Mouse (Mus musculus) 416B (cell line): Measurements from ENCODE around the gene Phactr4.
"Not testable (repeated sequence)": the region's sequence is repeated elsewhere in the genome, so short reads cannot be mapped to it uniquely, and the experiment has no call there.

ENCODE experiments used
- DNase-seq: peaks from one replicate; pipeline ENCODE4 v3.0.0; 2011; ENCODE audit warnings: low read depth

The Phactr4 gene

DNA sequence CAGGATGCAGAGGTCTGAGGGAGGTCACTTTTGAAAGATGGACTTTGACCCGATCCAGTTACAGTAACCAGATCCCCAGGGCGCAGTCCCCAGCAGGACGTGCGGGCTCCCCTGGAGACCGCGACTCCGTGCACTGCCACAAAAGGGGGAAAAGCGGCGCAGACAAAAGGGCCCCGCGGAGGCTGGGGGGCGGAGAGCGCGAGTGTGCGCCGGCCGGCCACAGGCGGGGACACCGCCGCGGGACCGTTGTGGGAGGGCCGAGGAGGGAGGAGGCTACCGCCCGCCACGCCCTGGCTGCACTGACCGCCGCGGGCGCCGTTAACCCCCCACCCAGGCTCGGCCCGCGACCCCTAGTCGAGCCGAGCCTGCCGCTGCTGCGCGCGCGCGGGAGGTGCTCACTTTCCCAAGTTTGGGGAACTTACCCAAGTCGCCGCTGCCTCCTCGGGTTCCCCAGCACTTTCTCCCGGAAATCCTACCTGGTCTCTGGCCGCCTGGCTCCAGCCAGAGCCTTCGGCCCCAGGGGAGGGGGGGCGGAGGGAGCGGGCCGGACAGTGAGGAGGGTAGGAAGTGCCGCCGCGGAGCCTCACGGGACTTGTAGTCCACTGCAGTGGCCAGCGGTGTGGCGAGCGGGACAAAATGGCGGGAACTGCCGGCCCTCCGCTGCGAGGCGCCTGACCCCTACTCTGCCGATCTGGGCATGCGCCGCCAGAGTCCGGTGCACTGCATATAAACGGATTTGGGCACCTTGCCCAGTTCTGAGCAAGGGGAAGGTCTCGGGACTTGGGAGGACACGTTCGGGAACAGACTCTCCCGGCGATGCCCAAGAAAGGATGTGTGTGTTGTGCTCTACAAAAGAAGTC is at the start of gene Phactr4:
Phactr4 (minus strand) TSS at position 567 of the 860 bp plus-strand sequence.
- peak; percentile 99 for DNase-seq

DNA sequence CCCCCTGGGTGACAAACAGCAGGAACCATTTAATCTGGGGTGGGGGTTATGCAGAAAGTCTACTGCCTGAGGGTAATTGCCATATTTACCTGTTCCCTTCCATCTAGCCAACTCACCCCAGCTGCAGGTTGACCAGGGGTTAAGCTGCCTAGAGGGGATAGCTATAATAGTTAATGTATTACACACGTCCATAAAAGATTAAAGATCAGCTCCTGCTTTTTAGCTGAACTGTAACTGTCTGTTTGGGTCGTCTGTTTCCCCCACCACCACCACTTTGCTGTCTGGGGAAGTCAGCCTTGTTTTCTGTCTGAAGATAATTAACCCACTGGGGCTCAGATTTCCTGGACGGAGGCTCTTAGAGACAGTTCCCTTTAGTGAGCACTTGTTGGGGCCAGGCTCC is 47.6 kb upstream of the Phactr4 start:
- no peak for DNase-seq

DNA sequence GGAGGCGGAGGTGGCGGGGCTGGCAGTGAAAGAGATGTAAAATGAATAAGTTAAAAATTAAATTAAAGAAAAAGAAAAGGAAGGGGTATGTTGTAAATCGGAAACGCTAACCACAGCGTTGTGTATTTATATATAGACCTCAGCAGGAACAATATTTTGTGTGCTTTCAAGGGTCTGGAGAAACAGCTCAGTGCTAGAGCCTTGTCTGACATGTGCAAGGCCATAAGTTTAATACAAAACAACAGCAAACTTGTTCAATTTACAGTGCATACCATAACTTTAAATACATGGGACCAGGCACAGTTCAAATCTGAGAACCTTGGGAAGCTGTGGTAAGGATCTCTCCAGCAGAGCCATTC is 41.9 kb upstream of the Phactr4 start:
- no peak for DNase-seq

DNA sequence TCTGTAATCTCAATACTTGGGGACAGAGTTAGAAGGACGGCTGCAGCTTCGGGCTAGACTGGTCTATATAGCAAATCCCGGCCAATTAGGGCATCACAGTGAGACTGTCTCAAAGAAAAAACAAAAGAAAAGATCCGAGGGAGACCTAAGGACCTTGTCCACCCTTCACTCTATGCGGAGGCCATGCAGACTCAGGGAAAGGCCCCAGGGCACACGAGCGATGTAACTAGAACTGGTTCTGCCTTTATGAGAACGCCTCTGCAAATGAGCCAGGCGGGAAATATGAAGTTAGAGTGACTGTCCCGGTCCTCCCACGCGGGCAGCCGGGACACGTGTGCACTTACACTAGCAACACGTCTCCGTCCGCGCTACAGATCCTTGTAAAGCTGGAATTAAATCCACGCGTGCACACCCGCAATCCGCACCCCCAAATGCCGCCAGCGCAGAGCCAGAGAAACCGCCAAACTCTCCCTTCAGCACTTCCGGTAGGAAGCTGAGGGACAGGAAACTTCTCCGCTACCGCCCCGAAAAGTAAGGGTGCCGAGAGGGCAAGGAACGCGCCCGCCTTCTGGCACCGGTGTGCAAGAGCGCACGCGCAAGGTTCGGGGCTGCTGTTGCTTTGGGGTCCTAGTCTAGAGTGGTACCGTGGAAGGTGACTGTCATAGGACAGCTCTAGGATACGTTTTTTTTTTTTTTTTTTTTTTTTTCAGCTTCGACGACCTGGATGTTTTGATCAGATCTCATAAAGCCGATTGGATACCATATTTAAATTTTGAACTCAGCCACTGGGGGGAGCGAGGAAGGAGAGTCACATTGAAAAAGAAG is 41.4 kb upstream of the Phactr4 start, which contains the start of gene Med18:
Med18 (minus strand) TSS at position 492 of the 825 bp plus-strand sequence.
- DNase-seq = peak; percentile 98

DNA sequence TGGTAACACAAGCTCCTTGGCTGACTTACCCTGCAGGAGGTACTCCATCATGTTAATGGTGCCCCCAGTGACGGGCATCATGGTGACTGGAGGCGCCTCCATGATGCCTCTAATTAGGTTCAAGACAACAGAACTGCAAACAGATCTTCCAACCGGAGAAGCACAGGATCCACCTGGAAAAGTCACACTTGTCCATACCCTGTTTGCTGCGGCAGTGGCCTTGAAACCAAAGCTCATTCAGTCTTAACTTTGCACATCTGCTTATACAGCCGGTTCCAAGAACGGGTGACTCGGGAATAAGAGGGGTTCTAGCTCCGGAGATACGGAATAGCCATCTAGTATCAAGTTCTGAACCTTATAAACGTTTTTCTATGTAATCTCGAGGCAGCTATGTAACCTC is 40.5 kb upstream of the Phactr4 start:
- peak; percentile 45 for DNase-seq

DNA sequence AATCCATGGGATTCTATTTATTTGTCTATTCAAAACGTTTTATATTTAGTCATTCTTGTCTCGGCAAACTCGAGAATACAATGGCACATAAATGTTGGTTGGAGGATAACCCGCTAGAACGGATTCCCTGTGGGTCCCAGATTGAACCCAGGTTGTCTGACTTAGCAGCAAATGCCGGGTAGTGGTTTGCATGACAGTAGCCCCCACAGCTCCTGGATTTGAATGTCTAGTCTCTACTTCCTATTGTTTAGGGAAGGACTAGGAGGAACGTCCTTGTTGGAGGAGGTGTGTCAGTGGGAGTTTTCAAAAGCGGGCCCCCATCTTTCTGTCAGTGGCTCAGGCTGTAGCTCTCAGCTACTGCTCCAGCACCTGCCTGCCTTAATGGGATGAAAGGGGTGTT is 37.9 kb upstream of the Phactr4 start:
- no peak for DNase-seq

DNA sequence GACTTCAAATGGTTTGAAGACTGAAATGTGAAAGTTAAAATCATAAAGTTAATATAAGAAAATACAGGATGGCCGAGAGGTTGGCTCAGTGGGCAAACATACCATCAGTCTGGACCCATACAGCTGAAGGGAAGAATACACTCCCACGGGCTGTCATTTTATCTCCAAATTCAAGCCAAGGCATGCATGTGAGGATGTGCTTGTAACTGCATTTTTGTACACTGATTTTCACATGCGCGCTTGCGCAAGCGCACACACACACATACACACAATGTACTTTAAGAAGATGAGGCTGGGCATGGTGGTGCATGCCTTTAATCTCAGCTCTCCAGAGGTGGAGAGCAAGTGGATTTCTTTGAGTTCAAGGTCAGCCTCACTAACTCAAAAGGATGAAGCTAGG is 33.3 kb upstream of the Phactr4 start:
- no peak for DNase-seq

DNA sequence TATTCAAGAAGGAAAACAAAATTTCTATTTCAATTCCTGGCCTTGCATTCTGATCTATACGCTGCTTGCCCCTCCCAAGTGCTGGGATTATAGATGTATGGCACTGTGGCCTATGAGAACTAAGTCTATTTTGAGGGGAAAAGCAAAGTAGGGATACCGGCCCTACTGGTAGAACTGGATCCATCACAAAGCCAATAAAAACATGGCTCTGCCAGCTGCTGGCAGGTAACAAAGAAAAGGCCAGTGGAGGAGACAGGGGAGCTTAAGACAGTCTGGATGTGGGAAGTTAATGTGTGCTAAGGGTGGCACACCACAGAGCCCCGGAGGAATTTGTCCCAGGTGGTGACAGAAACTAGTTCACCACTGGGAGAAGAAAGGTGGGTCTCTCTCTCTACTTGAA is 32.9 kb upstream of the Phactr4 start:
- no peak for DNase-seq

DNA sequence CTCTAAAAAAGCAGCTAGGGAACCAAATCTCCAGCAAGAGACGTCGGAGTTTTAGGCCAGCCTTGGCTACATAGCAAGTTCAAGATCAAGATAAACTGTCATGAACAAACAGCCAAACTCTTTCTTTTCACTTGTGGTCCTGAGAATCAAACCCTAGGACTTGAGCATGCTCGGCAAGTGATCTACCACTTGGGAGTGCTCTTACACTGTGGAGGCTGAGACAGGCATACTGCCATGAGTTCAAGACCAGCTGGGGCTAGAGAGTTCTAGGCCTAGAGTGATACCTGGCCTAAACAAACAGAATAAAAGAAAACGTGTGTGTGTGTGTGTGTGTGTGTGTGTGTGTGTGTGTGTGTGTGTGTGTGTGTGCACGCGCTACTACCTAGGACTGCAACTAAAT is 31.9 kb upstream of the Phactr4 start:
- peak; percentile 53 for DNase-seq

DNA sequence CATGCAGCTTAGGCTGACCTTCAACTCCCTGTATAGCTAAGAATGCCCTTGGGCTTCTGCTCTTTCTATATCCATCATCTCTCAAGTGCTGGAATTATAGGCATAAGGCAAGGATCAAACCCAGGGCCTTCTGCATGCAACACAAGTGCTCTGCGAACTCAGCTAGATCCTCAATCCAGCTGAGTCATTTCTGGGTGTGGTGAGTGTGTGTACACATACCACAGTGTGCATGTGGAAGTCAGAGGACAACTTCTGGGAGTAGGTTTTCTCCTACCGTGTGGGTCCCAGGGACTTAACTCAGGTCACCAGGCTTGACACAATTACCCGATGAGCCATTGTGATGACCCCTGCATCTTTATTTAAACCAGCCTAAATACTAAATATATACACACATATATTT is 27.5 kb upstream of the Phactr4 start:
- peak; percentile 71 for DNase-seq

DNA sequence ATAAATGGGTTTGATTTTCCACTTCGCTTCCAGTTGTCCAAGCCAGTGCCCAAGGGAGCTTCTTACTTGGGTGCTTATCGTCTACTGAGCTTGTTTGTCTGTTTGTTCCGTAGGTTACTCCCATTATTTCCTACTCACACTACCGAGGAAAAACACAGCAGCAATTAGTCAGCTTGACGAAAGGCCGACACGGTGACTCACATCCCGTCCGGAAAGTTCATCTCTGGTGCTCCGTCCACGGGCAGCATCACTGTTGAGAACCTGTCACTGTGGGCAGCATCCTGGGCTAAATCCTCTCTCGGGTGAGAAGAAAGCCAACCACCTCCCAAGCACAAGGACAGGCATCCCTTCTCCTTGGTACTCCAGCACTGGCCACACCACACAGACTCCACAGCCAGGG is 23.8 kb upstream of the Phactr4 start:
- DNase-seq = peak; percentile 89

DNA sequence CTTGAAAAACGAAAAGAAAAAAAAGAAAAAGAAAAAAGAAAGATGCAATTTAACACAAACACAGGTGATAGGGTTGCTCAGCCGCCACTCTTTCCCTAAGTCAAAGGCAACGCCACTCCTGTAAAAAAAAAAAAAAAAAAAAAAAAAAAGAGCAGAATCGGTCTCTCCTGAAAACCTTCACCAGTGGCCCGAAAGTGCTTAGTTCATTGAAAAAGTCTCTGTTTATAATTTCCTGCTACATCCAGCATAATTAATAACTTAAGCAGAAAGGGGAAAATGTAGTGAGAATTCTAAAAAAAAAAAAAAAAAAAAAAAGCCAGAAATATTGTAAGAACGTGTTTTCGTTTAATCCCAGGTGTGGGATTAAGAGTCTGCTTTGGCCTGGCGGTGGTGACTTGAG is 22.2 kb upstream of the Phactr4 start:
- DNase-seq = no peak

DNA sequence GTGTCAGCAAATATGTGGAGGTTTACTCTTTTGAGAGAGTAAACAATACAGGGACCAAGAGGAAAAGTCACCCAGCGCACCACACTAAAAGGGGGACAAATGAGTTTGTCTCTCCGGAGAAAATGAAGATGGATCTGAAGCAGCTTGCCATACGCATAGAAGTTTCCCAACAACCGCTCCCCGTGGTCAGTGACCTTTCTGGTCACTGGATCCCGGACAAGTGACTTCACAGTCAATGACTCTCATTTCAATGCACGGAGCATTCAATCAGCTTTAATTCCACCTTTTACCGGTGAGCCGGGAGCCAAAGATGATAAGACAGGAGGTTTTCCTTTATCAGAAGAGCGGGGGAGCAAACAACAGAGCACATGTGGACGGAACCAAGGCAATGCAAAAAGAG is 15.6 kb upstream of the Phactr4 start:
- DNase-seq = no peak

DNA sequence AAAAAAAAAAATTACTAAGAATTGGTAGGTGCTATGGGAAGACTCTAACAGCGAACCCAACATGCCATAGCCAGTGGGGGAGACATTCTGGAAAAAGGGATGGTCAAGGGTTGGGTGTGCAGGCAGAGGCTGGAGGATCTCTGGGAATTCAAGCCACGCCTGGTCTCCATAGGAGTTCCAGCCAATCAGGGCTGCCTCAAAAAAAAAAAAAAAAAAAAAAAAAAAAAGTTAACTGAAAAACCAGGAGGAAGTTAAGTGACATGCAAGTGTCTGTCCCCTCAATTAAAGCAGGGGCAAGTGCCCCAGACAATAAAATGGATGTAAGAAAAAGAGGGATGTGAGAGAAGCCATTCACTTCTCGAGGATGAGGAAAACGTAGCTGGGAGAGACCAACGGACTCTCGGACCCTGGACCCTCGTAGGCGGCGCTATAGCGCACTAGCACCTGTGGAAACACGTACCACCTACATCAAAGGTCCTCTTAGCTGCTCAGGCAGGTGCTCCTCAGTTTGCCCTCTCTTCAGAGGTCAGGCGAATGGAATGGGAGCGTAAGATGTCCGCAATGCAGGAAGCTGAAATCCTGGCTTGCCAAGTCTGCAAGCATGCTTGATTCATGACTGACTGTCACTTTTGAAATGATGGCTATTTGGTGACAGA is 10.6 kb upstream of the Phactr4 start:
- DNase-seq = no peak

DNA sequence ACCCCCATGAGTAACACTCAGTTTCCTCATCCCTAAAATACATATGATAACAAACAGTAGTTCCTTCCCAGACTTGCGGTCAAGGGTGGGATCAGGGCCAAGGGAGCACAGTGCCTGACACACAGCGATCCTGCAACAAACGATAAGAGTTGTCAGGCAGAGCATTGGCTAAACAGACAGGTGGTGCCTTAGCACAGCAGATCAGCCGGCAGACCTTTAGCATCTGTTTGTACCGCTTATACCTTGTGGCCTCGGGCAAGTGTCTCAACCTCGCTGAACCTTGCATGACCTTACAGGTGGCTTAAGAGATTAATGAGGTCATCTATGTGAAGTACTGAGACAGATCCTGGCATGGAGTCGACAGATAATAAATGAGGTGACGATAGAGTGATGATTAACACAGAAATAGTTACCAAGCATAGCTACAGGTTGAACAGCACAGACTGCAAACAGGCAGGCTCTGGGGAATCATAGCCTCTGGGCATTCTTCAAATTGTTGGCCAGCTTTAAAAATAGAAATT is 5.8 kb upstream of the Phactr4 start:
- peak; percentile 95 for DNase-seq

DNA sequence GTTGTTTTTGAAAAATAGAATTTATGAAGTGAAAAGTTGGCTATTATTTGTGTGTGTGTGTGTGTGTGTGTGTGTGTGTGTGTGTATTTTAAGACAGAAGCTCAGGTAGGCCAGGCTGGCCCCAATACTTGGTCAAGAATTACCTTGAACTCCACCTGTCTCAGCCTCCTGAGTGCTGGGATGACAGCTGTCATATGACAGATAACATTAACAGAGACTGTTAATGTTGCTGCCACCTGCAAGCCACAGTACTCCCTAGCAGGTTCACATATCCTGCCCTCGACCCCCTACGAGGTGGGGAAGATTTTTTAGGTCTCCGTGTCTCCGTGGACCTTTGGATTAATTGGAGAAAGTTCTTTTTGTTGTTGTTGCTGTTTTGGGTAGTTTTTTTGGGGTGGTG is 5.2 kb upstream of the Phactr4 start:
- DNase-seq = no peak

DNA sequence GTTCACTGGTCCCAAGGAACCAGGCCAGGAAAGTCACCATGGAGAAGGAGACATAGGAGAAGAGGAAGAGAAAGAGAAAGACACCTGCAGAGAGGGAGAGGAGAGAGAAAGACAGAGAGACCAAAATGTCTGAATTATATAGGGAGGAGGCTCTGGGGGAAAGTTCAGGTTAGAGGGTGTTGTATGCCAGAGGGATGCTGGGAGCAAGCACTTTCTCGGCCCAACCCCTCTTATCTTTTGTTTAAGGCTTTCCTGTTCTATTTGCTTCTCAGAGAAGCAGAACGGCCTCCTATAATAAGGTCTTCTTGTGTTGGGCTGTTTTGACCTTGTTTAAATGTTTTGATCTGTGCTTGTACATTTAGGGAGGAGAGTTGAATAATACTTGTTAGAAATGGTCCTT is 3.7 kb upstream of the Phactr4 start:
- DNase-seq = peak; percentile 54

DNA sequence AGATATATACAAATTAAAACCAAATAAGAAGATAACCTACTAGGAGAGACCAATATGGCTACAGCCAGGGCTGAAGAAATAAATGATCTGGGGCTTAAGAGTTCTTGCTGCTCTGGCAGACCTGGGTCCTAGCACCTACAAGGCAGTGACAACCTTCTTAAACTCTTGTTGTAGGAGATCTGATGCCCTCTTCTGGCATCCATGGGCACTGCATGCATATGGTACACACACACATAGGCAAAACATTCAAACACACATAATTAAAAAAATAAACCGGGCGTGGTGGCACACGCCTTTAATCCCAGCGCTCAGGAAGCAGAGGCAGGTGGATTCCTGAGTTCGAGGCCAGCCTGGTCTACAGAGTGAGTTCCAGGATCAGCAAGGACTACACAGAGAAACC is 2.5 kb upstream of the Phactr4 start:
- DNase-seq = peak; percentile 61

DNA sequence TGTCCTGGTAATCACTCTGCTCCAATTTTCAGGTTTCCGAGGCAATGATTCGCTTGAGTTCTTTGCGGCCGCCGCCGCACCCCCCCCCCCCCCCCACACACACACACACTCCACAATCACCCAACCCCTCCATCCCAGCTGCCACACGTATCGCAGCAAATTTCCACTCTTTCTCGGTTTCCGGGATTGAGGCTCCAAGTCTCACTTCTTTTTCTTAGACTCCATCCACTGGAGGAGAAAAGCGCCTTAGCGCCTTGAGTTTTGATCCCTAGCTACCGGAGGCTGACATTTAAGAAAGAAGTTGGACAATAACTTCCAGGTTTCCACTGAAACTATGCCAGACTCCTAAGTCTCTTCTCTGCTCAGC is 750 bp downstream of the Phactr4 start:
- no peak for DNase-seq

DNA sequence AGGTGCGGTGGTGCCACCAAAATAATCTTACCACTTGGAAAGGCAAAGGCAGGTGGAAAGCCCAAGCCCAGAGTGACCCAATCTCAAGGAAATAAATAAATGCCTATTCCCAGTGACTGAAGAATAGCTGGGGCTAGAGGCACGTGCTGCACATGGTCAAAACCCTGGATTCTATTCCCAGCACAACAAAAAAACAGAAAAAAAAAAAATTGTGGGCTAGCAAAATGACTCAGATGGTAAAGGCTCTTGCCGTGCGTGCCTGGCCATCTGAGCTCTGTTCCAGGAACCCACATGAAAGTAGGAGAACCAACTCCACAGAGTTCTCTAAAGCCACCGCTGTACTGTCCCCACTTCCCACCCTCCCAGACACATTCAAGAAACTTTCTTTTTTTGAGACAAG is 1.8 kb downstream of the Phactr4 start:
- DNase-seq = peak; percentile 63

DNA sequence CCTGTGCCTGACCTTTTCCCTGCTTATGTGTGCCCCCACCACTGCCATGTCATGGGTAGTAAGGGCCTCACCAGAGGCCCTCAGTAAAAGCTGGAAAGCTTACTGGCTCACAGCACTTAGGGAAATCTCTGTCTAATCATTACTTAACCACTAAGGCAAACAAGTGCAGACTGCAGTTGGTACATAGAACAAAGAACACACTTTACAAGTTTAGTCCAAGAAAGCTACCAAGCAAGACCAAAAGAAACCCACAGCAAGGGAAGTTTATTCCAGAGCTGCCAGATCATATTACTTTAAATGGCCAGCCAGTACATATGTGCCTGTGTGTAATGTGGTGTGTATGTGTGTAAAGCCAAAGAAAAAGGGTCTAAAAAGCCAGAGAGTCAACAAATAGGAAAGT is 6.3 kb downstream of the Phactr4 start:
- peak; percentile 53 for DNase-seq

DNA sequence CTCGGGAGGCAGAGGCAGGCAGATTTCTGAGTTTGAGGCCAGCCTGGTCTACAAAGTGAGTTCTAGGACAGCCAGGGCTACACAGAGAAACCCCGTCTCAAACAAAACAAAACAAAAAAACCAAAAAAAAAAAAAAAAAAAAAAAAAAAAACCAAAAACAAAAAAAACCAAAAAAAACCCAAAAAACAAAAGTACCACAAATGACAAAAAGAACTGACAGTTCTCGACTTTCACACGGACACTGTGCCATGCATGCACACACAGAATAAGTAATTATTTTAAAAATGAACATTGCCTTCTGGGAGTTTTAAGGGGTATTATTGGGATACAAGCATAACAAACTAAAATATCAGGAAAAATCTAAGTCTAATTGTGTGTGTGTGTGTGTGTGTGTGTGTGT is 9.0 kb downstream of the Phactr4 start:
- DNase-seq = not testable (repeated sequence)
